Mouse (Mus musculus) urinary bladder, postnatal 0 days (tissue): Measurements from ENCODE around the gene Gm17577. TPM values are rescaled to one million over a fixed set of nuclear protein-coding genes. Genes with fewer than 3 reads are reported as not detected.

ENCODE experiments used
- polyA plus RNA-seq: library from polyadenylated mRNA; unstranded; fragments of >200 nt; fragmentation: Nextera tagmentation; extraction: Ambion mirVana; gene quantifications from 2 replicates; pipeline ENCODE4 v1.2.1, GENCODE M21; 2015

Gene Gm17577
- not detected in 2 replicates for polyA plus RNA-seq

DNA sequence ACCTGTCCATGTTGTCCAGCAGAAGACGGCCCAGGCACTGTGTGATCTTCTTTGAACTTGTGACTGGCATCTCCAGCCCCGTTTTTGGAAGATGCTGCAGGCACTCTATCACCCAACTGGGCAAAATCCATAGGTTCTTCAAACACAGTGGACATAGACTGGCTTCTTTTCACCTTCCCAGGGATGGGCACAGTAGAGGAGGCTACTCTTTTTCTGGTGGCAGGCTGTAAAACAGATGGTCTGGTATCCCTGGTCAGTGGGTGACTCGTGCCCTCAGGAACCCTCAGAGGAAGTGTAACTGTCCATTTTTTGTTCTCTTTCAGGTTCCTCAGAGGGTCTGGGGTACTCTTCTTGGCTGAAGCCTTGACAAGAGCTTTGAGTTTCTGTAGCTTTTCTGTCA lies at the start of gene Gm17577:
TSS of gene Gm17577 (minus strand) at position 101 of the 400 bp plus-strand sequence.

DNA sequence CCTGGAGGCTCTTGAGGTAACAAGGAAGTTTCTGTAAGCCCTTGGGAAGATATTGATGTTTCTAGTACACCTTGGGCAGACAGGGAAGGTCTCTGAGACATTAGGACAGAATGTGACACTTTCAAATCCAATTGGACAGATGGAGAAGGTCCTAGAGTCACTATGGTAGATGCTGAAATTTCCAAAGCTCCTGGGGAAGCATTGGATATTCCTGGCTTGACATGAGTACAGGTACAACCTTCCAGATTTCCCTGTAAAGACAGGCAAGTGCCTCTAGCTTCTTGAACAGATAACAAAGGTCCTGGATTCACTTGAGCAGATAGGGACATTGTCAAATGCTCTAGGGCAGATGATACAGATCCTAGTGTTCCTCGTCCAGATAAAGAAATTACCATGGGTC lies 24.3 kb downstream of the Gm17577 start, which contains the start of gene Srsx:
TSS of gene Srsx (minus strand) at position 101 of the 400 bp plus-strand sequence.

Other genes with a start within 250 kb of the Gm17577 start
- not detected in 2 replicates for gene Gm17521, start 217.2 kb downstream of the Gm17577 start, polyA plus RNA-seq
- 7.9 and 9.1 TPM in 2 replicates for gene Cldn34c1, start 143.4 kb downstream of the Gm17577 start, polyA plus RNA-seq
- not detected in 2 replicates for gene Srsx, start 24.4 kb downstream of the Gm17577 start, polyA plus RNA-seq